8 mouse cellular contexts compared by ENCODE assay signal in the genomic region with DNA sequence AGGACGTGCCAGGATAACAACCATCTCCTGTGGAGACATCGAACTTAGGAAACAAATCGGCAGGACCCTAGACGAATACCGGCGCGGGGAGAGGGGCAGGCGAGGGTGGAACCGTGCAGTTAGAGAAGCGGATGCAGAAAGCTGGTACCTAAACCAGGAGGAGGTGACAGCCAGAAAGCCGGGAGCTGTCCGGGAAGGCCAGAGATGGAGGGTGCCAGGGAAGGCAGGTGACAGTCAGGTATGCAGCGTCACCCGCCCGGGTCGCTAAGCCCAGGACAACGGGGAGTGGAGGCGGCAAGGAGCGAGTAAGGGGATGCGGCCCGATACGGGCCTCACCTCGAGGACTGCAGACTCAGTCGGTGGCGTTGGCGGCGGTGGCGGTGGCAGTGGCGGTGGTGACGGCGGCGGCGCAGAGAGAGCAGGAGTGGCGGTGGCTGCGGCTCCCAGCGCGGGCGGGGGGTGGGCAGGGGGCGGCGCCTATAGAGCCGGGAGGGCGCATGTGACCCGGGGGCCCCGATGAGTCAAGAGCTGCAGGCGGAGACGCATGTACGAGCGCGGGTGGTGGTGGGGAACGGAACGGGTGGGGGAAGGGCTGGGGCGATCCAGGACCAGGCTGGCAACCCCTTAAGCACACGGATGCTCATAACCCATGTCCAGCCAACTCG. TPM values are rescaled to one million over a fixed set of nuclear protein-coding genes. Genes with fewer than 3 reads are reported as not detected.
DNase-seq lines count a peak whose midpoint lies in the region; ATAC-seq and TF ChIP-seq lines count a peak whose summit lies in the region.

A gene (minus strand): TSS at position 573 of the 665 bp plus-strand sequence.

- no peak for DNase-seq in testis, postnatal 14 days (ENCODE audit: low spot score)
- DNase-seq in cerebellum, adult 2 months, result peak; percentile 88 to 89
- DNase-seq in intestine, embryonic 14.5 days (ENCODE audit: low spot score), result peak; percentile 68
- DNase-seq in naive thymus-derived CD4-positive, alpha-beta T cell, adult 2 months (ENCODE audit: low read depth), result peak; percentile 69
- peak; percentile 57 to 78 for DNase-seq in thymus, postnatal 36 days

- H3K9ac ChIP-seq in intestine, embryonic 14.5 days (ENCODE audit: low read length), result peak within 1 kb of the TSS; percentile 47
- peak within 1 kb of the TSS; percentile 60 for H3K9ac ChIP-seq in limb, embryonic 15.5 days

- H3K4me1 ChIP-seq in testis, adult 2 months (ENCODE audit: control insufficient read depth, insufficient read depth, low read length), result peaks cover 19% of the 10 kb centered on the region
- peaks cover 21% of the 10 kb centered on the region for H3K4me1 ChIP-seq in cerebellum, adult 2 months (ENCODE audit: control insufficient read depth, insufficient read depth, low read length)
- peaks cover 8% of the 10 kb centered on the region for H3K4me1 ChIP-seq in intestine, embryonic 14.5 days (replicated peaks; ENCODE audit: control insufficient read depth, insufficient read depth, low read length)
- peaks cover 23% of the 10 kb centered on the region for H3K4me1 ChIP-seq in limb, embryonic 15.5 days

- TF ChIP-seq POLR2A in testis, adult 2 months (IDR thresholded peaks at IDR 0.05; ENCODE audit: control insufficient read depth, low read depth, low read length), result no peak
- peak; percentile 69 for TF ChIP-seq POLR2A in cerebellum, adult 2 months (IDR thresholded peaks at IDR 0.05; ENCODE audit: borderline replicate concordance, insufficient read depth, low read length)

- H3K27ac ChIP-seq in testis, adult 2 months (ENCODE audit: control insufficient read depth, insufficient read depth, low read depth, low read length), result no peak within 1 kb of the TSS
- peak within 1 kb of the TSS; percentile 99 for H3K27ac ChIP-seq in cerebellum, adult 2 months (ENCODE audit: insufficient read depth, low read length)
- H3K27ac ChIP-seq in intestine, embryonic 14.5 days (ENCODE audit: low read depth), result no peak within 1 kb of the TSS
- peak within 1 kb of the TSS; percentile 27; the same call in 1 of the 2 replicates for H3K27ac ChIP-seq in limb, embryonic 15.5 days

- peak within 1 kb of the TSS; percentile 95 for H3K4me2 ChIP-seq in intestine, embryonic 14.5 days (ENCODE audit: low read length)
- H3K4me2 ChIP-seq in limb, embryonic 15.5 days, result peak within 1 kb of the TSS; percentile 95

- ATAC-seq in frontal cortex, adult (ENCODE audit: low TSS enrichment), result peak; percentile 68
- peak; percentile 74 for ATAC-seq in intestine, embryonic 14.5 days (replicated peaks; ENCODE audit: low FRiP score, low TSS enrichment, low read depth)
- peak; percentile 69 for ATAC-seq in limb, embryonic 15.5 days (ENCODE audit: insufficient number of reproducible peaks, low FRiP score, low TSS enrichment, low read depth)

- no peaks in the 10 kb centered on the region for H3K27me3 ChIP-seq in testis, adult 2 months (ENCODE audit: control insufficient read depth, insufficient read depth, low read length)
- no peaks in the 10 kb centered on the region for H3K27me3 ChIP-seq in cerebellum, adult 2 months (ENCODE audit: control insufficient read depth, insufficient read depth, low read length)
- 0 out of 2 replicates have a peak, but pooled peaks cover 3% of the 10 kb centered on the region for H3K27me3 ChIP-seq in intestine, embryonic 14.5 days (replicated peaks; ENCODE audit: control insufficient read depth, insufficient read depth, low read length)
- H3K27me3 ChIP-seq in limb, embryonic 15.5 days, result 0 out of 2 replicates have a peak, but pooled peaks cover 6% of the 10 kb centered on the region

- WGBS in cerebellum, adult 2 months, result 2% methylated on average over 54 of the region's 54 CpGs
- 1% methylated on average over 54 of the region's 54 CpGs for WGBS in intestine, embryonic 14.5 days
- under 1% methylated on average over 54 of the region's 54 CpGs for WGBS in limb, embryonic 15.5 days

- no peaks in the 10 kb centered on the region for H3K9me3 ChIP-seq in intestine, embryonic 14.5 days (ENCODE audit: control insufficient read depth, low read length)
- H3K9me3 ChIP-seq in limb, embryonic 15.5 days, result no peaks in the 10 kb centered on the region

- no peaks in the 10 kb centered on the region; the same call in none of the 2 replicates for H3K36me3 ChIP-seq in testis, adult 2 months (ENCODE audit: control insufficient read depth, insufficient read depth, low read length)
- H3K36me3 ChIP-seq in intestine, embryonic 14.5 days (ENCODE audit: control insufficient read depth, insufficient read depth, low read length), result no peaks in the 10 kb centered on the region
- H3K36me3 ChIP-seq in limb, embryonic 15.5 days, result 0 out of 2 replicates have a peak, but pooled peaks cover 2% of the 10 kb centered on the region

- TF ChIP-seq CTCF in testis, adult 2 months (IDR thresholded peaks at IDR 0.05; ENCODE audit: control insufficient read depth, insufficient read depth, insufficient replicate concordance, low read depth, low read length), result no peak
- TF ChIP-seq CTCF in cerebellum, adult 2 months (IDR thresholded peaks at IDR 0.05; ENCODE audit: borderline replicate concordance, insufficient read depth, low read depth, low read length), result no peak

- peak within 1 kb of the TSS; percentile 10 for H3K4me3 ChIP-seq in testis, adult 2 months (ENCODE audit: control insufficient read depth, low read depth, low read length)
- peak within 1 kb of the TSS; percentile 90 for H3K4me3 ChIP-seq in cerebellum, adult 2 months (replicated peaks; ENCODE audit: insufficient read depth, low read depth, low read length)
- H3K4me3 ChIP-seq in intestine, embryonic 14.5 days (ENCODE audit: low read depth, low read length), result peak within 1 kb of the TSS; percentile 49
- H3K4me3 ChIP-seq in limb, embryonic 15.5 days, result peak within 1 kb of the TSS; percentile 57

RNA-seq across cellular contexts. Expression of the gene that starts here (rescaled TPM):
- 0.51 and 0.63 TPM in 2 replicates for polyA plus RNA-seq in testis, adult 2 months (2012; rRNA removed)
- polyA plus RNA-seq in cerebellum, adult 2 months (2012; rRNA removed), result 888 and 918 TPM in 2 replicates
- polyA plus RNA-seq in intestine, embryonic 14.5 days (2014; fragmentation: Nextera tagmentation; extraction: Ambion mirVana), result 7.6 and 8.0 TPM in 2 replicates
- polyA plus RNA-seq in limb, embryonic 15.5 days (2015; fragmentation: Nextera tagmentation; extraction: Ambion mirVana), result 7.9 and 9.1 TPM in 2 replicates

Comparison
In these comparisons a context has a peak if more than half of its experiments do, and no peak if none do; other contexts are left out.
1. RNA of the gene that starts here (polyA plus RNA-seq): 888 to 918 TPM in cerebellum, adult 2 months; 7.9 to 9.1 TPM in limb, embryonic 15.5 days, 7.6 to 8.0 TPM in intestine, embryonic 14.5 days and 0.51 to 0.63 TPM in testis, adult 2 months; every median in the first group is over 10 times any median in the second.
2. H3K27ac ChIP-seq: peak in cerebellum, adult 2 months (single experiment) and limb, embryonic 15.5 days (single experiment); none in testis, adult 2 months (single experiment) and intestine, embryonic 14.5 days (single experiment).
3. H3K4me3 ChIP-seq: peak in every context shown above with its lines; median percentile 90 in cerebellum, adult 2 months; 57 in limb, embryonic 15.5 days; 49 in intestine, embryonic 14.5 days; 10 in testis, adult 2 months.
4. Peak in every context shown above with its lines, with median percentiles within 50 percentile points of each other: ATAC-seq.